Mouse (Mus musculus): Measurements from ENCODE around the gene Tax1bp3.

- TF ChIP-seq MXI1 (IDR thresholded peaks at IDR 0.05; ENCODE audit: low read depth, low read length) (no peak), CTCF (conservative IDR thresholded peaks at IDR 0.05 in 1 of 2, IDR thresholded peaks at IDR 0.05 in 1 of 2; ENCODE audit: low read depth in 2 of 2, low read length in 2 of 2) (no peak), EP300 (IDR thresholded peaks at IDR 0.05; ENCODE audit: low read length) (no peak), E2F4 (IDR thresholded peaks at IDR 0.05; ENCODE audit: insufficient replicate concordance, low read depth, low read length) (no peak), TCF12 (IDR thresholded peaks at IDR 0.05; ENCODE audit: low read depth, low read length) (no peak), IRF4 (IDR thresholded peaks at IDR 0.05; ENCODE audit: low read depth, low read length) (no peak), POLR2A (IDR thresholded peaks at IDR 0.05; ENCODE audit: low read depth, low read length) (no peak), JUN (IDR thresholded peaks at IDR 0.05; ENCODE audit: insufficient read depth, low read depth, low read length) (no peak), JUND (conservative IDR thresholded peaks at IDR 0.05; ENCODE audit: low read depth, low read length) (no peak), CHD1 (IDR thresholded peaks at IDR 0.05; ENCODE audit: low read depth, low read length) (no peak), ELF1 (IDR thresholded peaks at IDR 0.05; ENCODE audit: low read depth, low read length) (no peak), ZMIZ1 (IDR thresholded peaks at IDR 0.05; ENCODE audit: low read depth, low read length) (no peak)
Observed at GRCm38 (mm10) chr11:73161616-73162015, 15.3 kb upstream of the Tax1bp3 start.
